Mouse (Mus musculus): ENCODE results near the gene Hmg20b.

- TF ChIP-seq POLR2A (IDR thresholded peaks at IDR 0.05; ENCODE audit: insufficient read depth, low read length): no peak
- TF ChIP-seq CTCF (IDR thresholded peaks at IDR 0.05; ENCODE audit: low read depth, low read length): no peak
Measured at GRCm38 (mm10) chr10:81336558-81336957, 13.7 kb downstream of the Hmg20b start.

All from ES-Bruce4 (cell line).